Mouse (Mus musculus): ENCODE results near the gene Gm17783.
"Not testable (repeated sequence)": the region's sequence is repeated elsewhere in the genome, so short reads cannot be mapped to it uniquely, and the experiment has no call there.

Gm17783 gene

GRCm38 (mm10) chr16:45531950-45532349 lies at the start of gene Gm17783:
Gene Gm17783, minus strand, starts transcription at chr16:45532050.
- in situ Hi-C loops (cut with MboI; ENCODE audit: low sequenced_read_pairs): no loop called here

- in situ Hi-C loops (cut with MboI; ENCODE audit: low sequenced_read_pairs): no loop called here
Measured at GRCm38 (mm10) chr16:45579883-45580282, 48.0 kb upstream of the Gm17783 start.

GRCm38 (mm10) chr16:45572307-45572706 lies 40.5 kb upstream of the Gm17783 start:
- in situ Hi-C loops (cut with MboI; ENCODE audit: low sequenced_read_pairs): no loop called here

- in situ Hi-C loops (cut with MboI; ENCODE audit: low sequenced_read_pairs): no loop called here
Measured at GRCm38 (mm10) chr16:45561747-45562146, 29.9 kb upstream of the Gm17783 start.

GRCm38 (mm10) chr16:45551579-45551978 lies 19.7 kb upstream of the Gm17783 start:
- in situ Hi-C loops (cut with MboI; ENCODE audit: low sequenced_read_pairs): no loop called here

GRCm38 (mm10) chr16:45547982-45548381 lies 16.1 kb upstream of the Gm17783 start:
- in situ Hi-C loops (cut with MboI; ENCODE audit: low sequenced_read_pairs): no loop called here

GRCm38 (mm10) chr16:45544341-45544740 lies 12.5 kb upstream of the Gm17783 start:
- in situ Hi-C loops (cut with MboI; ENCODE audit: low sequenced_read_pairs): no loop called here

- in situ Hi-C loops (cut with MboI; ENCODE audit: low sequenced_read_pairs): no loop called here
Measured at GRCm38 (mm10) chr16:45542108-45542507, 10.3 kb upstream of the Gm17783 start.

GRCm38 (mm10) chr16:45538342-45538741 lies 6.5 kb upstream of the Gm17783 start:
- in situ Hi-C loops (cut with MboI; ENCODE audit: low sequenced_read_pairs): not testable (repeated sequence)

GRCm38 (mm10) chr16:45535009-45535408 lies 3.2 kb upstream of the Gm17783 start, which contains the start of gene Slc9c1:
Gene Slc9c1, plus strand, starts transcription at chr16:45535309.
- in situ Hi-C loops (cut with MboI; ENCODE audit: low sequenced_read_pairs): no loop called here

GRCm38 (mm10) chr16:45525551-45525950 lies 6.3 kb downstream of the Gm17783 start:
- in situ Hi-C loops (cut with MboI; ENCODE audit: low sequenced_read_pairs): no loop called here

- in situ Hi-C loops (cut with MboI; ENCODE audit: low sequenced_read_pairs): no loop called here
Measured at GRCm38 (mm10) chr16:45495326-45495725, 36.5 kb downstream of the Gm17783 start.

GRCm38 (mm10) chr16:45492927-45493326 lies 38.9 kb downstream of the Gm17783 start, which contains the start of gene Gm609:
Gene Gm609, minus strand, starts transcription at chr16:45492969.
- in situ Hi-C loops (cut with MboI; ENCODE audit: low sequenced_read_pairs): no loop called here

- in situ Hi-C loops (cut with MboI; ENCODE audit: low sequenced_read_pairs): no loop called here
Measured at GRCm38 (mm10) chr16:45476991-45477390, 54.9 kb downstream of the Gm17783 start.

- in situ Hi-C loops (cut with MboI; ENCODE audit: low sequenced_read_pairs): not testable (repeated sequence)
Measured at GRCm38 (mm10) chr16:45471836-45472235, 60.0 kb downstream of the Gm17783 start.

Measured in CH12F3 (cell line).